Mouse (Mus musculus): ENCODE measurements around the gene Dph3. TPM values are rescaled to one million over a fixed set of nuclear protein-coding genes. Genes with fewer than 3 reads are reported as not detected.
A peak's percentile ranks its signal among the peaks of the same experiment; 100 is the strongest.
"Not testable (repeated sequence)": the region's sequence is repeated elsewhere in the genome, so short reads cannot be mapped to it uniquely, and the experiment has no call there.

The Dph3 gene
- 54.5 and 69.4 TPM in 2 replicates for total RNA-seq (2021)
- long read RNA-seq, transcript Dph3-202 (3 exons, 2,953 nt), result major isoform, 32 of 46 reads
- long read RNA-seq, transcript Dph3-205 (2 exons, 809 nt), result minor isoform, 6 of 46 reads
- long read RNA-seq, partial matches to known transcripts, result 0 of 46 reads
- long read RNA-seq, other reads (novel, unspliced or antisense), result 3 of 46 reads

DNA sequence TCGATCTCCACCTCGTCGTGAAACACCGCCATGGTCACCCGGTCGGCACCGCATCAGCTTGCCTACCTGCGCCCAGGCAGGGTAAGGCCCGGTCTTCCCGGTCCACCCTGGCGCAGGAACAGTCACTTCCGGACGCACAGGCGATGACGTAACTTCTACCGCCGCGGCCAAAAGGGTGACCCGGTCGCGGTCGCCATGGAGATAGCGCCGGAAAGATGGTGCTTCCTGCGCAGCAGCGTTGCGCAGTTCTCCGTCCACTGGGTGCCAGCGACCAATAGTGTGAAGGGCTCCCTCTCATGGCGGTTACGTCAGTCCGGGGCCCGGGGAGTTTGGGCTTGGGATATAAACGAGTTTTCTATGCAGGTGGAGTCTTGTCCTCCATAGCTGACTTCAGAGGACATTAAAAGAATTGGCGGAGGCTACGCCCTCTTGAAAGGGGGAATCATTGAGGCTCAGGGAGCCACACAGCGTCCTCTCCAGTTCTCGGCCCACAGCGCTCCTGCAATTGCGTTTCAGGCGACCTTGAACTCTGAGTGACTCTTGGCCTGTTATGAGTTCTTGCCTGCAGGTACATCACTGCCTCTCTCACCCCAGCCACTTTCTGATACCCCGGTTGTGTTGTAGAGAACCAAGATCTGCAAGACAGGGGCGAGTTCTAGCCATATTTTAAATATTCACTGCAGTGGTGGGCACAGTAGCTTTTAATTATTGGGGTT lies at the start of gene Dph3:
Dph3 (minus strand) TSS at position 244 of the 716 bp plus-strand sequence.
- DNase-seq, result peak; percentile 99

DNA sequence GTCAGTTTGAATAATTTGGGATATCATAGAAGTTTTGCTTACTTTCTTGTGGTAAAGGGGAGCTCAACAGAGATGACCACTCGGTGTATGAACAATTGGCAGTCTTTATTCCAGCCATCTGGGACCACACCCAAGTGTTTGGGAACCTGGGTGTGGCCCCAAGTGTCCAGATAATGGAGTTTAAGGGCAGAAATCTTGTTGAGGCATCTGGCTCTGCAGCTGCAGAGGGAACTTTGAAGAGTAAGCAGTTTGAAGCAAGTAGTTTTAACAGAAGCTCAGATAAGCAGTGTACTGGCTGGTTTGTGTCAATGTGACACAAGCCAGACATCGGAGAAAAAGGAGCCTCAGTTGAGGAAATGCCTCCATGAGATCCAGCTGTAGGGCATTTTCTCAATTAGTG lies 48.8 kb upstream of the Dph3 start:
- DNase-seq, result no peak

DNA sequence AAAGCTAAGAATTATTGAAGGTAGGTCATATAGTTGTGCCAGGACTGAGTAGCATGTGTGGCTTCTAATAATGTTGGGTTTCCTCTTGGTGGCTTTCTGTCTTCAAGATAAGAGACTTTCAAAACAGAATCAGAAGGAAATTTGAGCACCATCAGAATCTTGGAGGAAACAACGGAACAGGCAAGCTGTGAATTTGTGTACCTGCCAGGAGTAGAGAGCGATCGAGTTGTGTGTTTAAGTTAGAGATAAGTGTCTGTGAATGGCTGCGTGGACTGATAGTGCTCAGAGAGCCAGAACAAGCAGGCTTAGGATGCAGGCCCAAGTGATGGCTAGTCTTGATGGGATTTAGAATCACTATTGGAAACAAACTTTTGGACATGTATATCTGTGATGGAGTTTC lies 46.3 kb upstream of the Dph3 start:
- no peak for DNase-seq

DNA sequence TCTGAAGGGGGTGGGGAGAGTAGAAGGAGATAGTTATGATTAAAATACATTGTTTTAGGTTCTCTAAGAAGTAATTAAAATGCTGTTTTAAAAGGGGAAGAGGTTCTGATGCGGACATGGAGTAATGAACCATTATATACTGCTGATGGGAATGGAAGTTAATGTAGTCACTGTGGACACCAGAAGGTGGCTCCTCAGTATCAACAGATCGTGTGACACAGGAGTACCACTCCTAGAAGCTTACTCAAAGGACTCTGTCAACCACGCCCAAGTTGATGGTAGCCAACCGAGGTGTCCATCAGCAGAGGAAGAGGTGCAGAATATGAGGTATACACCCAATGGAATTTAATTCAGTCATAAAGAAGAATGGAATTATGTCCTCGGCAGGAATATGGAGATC lies 42.9 kb upstream of the Dph3 start:
- DNase-seq, result no peak

DNA sequence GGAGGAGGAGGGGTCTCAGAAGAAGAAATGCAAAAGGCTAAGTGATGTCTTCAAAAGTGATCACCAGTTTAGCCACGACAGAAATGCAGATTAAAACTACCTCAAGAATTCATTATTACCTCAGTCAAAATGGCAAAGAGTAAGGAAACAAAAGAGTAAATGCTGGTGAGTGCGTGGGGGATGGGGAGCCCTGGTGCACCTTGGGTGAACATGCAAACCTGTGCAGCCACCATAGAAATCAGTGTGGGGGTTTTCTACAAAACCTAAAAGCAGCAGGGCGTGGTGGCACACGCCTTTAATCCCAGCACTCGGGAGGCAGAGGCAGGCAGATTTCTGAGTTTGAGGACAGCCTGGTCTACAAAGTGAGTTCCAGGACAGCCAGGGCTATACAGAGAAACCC lies 39.7 kb upstream of the Dph3 start:
- DNase-seq, result not testable (repeated sequence)

DNA sequence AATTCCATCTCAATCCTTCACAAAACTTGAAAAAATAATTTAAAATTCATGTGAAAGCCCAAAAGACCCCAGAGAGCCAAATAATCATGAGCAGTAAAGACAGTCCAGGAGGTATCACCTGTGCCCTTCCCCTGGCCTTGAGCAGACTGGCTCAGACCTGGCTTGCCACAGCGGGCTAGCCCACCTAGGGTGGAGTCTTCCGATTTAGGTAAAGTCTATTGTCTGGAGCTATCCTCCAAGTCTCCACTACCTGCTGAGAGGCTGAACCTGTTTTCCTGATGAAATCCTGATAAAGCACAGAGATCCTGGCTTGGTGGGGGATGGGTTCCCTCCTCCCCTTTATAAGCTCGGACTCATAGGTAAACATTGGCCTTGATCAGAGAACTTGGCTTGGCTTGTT lies 38.7 kb upstream of the Dph3 start:
- no peak for DNase-seq

DNA sequence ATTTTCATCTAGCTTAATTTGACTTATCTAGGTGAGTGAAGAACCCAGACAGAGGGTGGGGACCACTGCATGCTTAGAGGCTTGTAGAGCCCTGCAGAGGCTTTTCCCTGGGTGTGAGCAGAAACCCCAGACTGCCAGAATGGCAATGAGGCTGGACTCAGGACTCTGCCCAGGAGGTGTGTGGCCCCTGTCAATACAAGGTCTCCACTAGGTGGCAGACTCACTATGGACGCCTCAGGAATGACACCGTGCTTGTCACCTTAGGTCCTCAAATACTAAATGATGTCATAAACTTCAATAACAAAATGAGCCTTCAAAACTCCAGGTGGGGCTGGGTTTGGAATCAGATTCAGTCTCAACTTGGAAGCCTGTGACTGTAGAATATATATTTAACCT lies 36.4 kb upstream of the Dph3 start:
- no peak for DNase-seq

DNA sequence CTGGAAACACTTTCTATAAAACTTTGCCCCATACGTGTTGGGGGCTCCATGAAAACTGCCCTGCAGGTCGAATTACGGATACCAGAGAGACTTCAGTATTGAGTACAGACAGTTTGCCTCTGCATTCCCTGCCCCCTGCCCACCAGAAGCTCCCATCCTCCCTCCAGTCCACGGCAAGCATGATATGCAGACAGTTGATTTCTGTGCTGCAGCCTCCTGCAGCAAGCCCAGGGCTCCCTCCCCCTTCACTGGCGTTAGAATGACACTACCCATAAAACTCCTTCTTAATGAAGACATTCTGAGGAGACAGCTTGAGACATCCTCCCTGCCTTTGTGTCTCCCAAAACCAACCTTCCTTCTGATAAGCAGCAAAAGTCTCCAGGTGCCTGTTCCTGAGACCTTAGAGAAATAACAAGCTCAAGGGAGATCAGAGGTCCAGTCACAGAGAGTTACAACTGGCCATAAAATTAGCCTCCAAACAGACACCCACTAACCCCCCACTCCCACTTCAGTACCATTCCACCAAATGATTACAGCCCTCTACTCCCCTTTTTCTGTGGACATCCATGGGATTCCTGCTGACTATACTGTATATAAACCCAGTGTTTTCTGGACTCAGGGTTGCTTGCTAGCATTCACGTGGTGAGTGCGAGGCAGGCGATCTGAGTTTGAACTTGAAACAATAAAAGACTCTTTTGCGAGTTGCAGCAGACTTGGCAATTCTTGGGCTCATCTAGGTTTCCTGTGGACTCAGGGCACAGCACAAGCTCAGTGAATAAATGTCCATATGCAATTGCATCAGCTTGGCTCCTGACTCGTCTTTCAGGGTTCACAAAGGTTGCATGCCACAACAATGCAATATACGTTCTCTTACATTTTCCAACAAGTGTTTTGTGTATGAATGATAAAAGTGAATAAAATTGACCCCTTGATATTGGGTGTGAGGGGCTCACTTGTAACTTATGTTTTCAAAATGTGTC lies 35.7 kb upstream of the Dph3 start:
- no peak for DNase-seq

DNA sequence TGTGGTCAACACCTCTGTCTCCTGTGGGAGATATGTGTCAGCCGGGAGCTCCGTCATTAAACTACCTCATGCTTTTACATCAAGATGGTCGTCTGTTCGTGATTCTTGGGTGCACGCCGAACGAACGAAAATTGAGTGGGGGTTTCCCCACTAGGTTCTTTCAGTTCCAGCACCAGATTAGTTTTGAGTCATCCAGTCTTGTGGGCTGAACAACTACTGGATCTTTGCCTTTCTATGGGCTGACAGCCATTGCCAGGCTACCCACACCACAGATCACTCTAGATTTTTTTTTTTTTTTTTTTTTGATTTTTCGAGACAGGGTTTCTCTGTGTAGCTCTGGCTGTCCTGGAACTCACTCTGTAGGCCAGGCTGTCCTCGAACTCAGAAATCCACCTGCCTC lies 26.6 kb upstream of the Dph3 start:
- DNase-seq, result not testable (repeated sequence)

DNA sequence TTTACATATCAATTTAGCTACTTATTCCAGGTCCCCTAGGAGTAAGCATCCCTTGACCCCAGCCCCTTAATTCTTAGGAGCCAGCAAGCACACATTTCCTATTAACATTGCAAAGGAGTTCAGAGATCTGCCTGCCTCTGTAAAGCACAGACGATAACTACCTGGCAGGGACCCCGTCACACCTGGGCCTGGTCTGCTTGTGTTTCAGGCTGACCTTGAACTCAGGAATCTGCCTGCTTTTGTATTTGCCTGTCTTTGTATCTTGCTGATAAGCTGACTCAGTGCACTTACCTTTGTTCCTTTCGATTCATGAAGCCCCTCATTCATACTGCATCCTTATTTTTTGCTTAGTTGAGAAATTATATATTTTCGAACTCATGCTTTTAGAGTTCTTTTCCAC lies 21.4 kb upstream of the Dph3 start:
- DNase-seq, result no peak

DNA sequence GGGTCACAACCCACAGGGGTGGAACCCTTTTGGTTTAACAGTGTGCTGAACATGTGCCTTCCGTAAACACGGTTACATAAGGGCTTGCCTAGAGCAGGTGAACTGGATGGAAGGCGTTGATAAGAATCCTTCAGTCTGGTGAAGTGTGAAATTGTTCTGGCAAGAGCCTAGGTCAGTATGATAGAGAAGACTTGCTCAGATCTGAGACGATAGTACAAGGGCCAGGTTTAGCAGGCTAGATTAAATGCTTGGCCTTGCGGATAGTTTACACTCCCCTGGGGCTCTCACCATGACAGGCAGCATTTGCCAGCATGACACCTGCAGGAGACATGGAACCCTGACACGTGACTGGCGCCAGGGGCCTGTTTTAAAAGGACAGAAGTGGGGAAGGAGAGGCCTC lies 20.1 kb upstream of the Dph3 start:
- DNase-seq, result no peak

DNA sequence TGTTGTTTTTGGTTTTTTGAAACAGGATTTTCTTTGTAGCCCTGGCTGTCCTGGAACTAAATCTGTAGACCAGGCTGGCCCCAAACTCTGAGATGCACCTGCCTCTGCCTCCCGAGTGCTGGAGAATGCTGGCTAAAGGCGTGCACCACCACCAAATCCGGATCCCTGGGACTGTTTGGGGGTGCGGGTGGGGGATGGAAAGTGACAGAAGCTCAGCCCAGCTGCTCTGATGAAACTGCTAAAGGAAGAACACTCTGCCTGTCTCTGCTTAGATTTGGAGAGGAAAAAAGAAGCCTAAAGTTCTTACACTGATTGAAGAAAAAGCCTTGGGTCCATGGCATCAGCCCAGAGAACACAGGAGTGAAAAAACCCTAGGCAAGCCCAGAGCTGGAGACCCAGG lies 18.0 kb upstream of the Dph3 start:
- no peak for DNase-seq

DNA sequence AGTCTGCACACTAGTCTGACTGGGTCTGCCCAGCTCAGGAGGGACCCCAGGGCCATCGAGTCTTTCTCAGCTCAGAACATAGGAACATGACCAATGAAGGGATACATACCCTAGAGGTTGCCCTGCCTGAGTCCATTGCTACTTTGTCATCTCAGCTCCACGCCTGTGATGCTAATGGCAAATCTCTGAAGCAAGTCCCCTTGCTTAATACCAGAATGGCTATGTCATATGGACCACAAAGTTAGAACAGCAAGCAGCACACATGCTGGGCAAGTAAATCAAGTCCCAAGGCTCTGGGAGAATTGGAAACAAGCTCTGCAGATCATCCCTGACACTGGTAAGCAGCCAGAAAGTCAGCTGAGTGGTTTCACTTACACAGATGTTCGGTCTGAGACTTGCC lies 13.4 kb upstream of the Dph3 start:
- no peak for DNase-seq

DNA sequence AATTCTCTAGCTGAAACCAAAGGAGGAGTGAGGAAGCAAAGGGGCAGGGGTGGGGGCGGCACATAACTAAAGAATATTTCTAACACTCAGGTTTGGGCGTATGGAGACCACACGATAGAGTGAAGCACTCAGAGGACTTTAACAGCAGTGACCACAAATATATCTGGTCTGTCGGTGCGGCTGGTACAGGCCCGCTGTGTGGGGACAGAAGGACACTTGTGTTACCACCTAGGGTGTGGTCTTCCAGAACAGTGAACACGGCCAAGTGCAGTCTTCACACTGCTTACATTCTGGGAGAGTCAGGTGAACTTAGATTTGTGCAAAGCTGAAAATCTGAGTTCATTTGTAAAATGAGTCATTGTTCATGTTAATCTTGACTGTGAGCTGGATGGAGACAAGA lies 12.2 kb upstream of the Dph3 start:
- no peak for DNase-seq

DNA sequence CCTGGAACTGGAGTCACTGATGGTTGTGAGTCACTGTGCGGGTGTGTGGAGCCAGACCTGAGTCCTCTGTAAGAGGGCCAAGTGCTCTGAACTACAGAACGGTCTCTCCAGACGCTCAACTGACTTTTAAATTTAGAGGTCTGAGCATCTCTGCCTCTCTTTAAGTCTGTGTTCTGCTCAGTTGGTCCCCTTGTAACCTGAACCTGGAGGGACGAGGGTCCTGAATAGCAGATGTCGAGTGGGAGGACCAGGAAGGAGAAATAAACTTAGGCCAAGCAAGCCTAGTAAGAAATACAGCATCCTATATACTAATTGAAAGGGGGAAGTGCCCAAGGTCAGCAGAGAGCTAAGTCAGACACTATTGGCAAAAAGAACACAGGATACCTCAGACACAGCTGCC lies 11.2 kb upstream of the Dph3 start:
- no peak for DNase-seq

DNA sequence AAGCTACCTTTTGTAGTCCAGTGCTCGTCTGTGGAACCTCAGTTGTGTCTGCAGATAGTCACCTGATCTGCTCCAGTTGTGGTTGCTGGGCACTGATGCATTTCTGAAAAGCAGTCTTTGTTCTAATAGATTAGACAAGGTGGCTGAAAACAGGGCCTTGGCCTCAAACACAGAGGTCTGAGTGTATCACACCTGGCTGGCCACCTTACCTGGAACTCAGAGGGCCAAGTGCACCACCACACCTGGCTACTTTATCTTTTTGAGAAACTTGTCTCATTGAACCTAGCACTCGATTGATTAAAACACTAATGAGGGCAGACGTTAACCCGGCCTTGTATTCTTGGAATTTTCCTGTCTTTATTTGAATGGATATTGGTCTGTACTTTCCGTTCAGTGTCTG lies 10.1 kb upstream of the Dph3 start:
- no peak for DNase-seq

DNA sequence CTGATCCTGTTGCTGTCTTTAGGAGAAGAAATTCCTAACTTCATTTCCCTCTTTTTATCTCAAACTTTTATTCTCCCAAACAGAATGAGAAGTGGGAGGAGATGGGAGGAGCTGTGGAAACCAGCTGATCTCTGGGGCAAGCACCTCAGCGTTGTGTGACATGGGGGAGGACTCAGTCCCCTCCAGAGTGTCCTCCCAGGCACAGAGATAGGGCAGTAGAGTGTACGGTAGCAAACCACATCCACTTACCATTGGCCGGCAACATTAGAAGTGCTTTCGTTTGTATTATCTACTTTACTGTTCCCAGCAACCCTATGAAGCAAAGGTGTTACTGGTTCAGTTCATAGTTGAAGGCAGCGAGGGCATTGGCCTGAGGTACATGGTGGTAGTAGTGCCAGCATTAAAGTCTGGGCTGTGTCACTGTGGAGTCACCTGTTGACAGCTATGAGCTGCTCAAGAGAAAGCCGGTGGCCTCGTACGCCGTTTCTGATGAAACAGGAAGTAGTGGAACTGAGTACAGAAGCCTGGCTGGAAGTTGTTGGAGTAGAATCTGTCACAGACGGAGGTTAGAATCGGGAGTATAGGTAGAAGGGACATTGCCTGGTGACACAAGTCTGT lies 8.1 kb upstream of the Dph3 start:
- DNase-seq, result no peak

DNA sequence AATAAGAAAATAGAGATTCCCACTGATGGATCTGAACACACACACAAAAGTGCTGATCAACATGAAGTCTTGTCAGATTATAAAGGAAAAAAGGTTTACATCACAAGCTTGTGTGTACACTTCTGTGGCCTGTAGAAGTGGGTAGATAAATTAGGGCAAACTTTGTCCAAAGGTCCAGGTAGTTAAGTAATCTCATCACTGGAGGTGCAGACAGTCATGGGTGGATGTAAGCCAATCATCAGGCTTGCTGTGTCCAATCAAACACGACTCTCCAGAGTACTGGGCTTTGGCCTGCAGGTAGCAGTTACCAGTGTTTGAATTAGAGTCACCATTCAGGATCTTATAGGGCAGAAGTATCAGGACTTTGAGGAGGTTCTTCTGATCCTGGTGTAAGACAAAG lies 7.5 kb upstream of the Dph3 start:
- DNase-seq, result no peak

DNA sequence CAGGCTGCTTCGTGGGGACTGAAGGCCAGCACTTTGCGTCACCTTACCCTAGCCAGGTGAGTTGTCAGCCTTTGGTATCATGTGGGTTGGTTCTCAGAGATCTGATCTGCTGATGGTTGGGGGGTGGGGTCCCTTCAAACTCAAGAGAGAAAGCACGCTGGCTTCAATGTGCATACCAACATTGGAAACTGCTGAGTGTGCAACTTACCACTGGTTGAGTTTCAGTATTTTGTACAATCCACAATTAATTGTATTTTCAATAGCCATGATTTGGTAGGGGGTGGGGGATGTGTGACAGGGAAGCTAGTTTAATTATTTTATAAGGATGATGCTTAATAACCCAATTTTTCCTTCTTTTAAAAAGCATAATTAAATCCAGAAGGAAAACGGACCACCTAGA lies 6.2 kb upstream of the Dph3 start:
- no peak for DNase-seq

DNA sequence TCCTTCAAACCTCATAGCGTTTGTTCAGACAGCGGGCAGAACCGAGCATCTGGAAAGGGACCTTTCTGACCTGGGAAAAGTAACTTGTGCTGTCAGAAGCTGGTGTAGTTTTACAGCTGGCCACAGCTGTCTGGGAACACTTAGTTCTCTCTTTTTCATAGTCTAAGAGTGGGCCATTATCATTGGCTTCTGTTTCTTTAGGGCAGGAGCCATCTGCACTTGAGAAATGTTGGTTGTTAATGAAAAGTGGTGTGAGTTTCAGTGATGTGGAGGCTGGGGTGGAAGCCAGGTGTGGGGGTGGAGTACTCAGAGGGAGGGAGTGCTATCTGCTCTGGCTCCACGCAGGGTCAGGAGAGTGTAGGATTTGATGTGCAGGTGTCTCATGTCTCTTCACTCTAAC lies 5.6 kb upstream of the Dph3 start:
- no peak for DNase-seq

DNA sequence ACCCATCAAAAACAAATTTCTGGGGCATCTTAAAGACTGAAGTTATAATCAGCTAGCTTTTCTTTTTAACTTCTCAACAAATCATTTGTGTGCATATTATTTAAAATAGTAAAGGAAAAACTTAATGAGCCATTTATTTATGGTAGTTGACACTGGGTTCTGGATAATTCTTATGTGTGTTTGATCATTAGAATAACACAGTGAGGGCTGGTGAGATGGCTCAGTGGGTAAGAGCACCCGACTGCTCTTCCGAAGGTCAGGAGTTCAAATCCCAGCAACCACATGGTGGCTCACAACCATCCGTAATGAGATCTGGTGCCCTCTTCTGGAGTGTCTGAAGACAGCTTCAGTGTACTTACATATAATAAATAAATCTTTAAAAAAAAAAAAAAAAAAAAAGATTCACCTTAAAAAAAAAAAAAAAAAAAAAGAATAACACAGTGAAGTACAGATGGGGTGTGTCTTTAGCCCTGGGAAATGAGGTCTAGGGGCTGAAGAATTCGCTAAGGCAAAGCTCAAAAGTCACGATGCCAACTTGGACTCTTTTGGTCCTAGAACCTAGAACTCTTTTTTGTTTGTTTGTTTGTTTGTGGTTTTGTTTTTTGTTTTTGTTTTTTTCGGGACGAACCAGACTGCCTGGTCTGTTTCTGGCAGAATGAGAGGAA lies 2.2 kb upstream of the Dph3 start:
- DNase-seq, result not testable (repeated sequence)

DNA sequence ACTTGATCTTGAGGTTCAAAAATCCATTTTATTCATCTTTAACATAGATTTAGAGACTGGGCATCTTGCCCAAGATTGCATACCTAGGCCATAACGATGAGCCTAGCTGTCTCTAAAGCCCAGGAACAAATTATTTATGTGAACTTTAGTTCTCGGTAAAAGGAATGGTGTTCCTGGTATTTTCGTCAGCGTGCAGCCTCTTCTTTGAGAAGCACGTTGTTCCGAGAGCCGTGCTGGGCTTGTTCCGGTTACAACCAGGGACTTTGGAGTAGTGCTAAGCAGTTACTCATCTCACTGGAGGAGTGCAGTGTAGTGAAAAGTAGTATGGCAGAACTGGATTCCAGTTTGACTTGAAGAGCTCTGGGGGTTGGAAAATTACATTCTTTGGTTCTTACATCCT lies 697 bp upstream of the Dph3 start:
- DNase-seq, result no peak
